Mouse (Mus musculus) testis, adult 2 months (tissue): ENCODE results near the gene Cdh1. TPM values are rescaled to one million over a fixed set of nuclear protein-coding genes. Genes with fewer than 3 reads are reported as not detected.
"Not testable (repeated sequence)": the region's sequence is repeated elsewhere in the genome, so short reads cannot be mapped to it uniquely, and the experiment has no call there.

Experiments
- H3K27ac ChIP-seq: fragments of 200-500 bp; 2 replicates; pipeline ENCODE4 v1.5.1; 2012; ENCODE audit warnings: low read depth, low read length; ENCODE audit not compliant: control insufficient read depth, insufficient read depth
- H3K27me3 ChIP-seq: fragments of 200-500 bp; 2 replicates; pipeline ENCODE4 v1.6.1; 2012; ENCODE audit warnings: mild to moderate bottlenecking, low read length, moderate library complexity; ENCODE audit not compliant: control insufficient read depth, insufficient read depth
- H3K36me3 ChIP-seq: fragments of 200-500 bp; 2 replicates; pipeline ENCODE4 v1.6.1; 2012; ENCODE audit warnings: mild to moderate bottlenecking, low read length; ENCODE audit not compliant: control insufficient read depth, insufficient read depth
- H3K4me1 ChIP-seq: fragments of 200-500 bp; 2 replicates; pipeline ENCODE4 v1.6.1; 2012; ENCODE audit warnings: low read length; ENCODE audit not compliant: control insufficient read depth, insufficient read depth
- H3K4me3 ChIP-seq: fragments of 200-500 bp; 2 replicates; pipeline ENCODE4 v1.5.1; 2012; ENCODE audit warnings: low read depth, mild to moderate bottlenecking, low read length, moderate library complexity, mixed read lengths; ENCODE audit not compliant: control insufficient read depth
- CTCF ChIP-seq: fragments of 200-500 bp; IDR thresholded peaks from 2 replicates; pipeline ENCODE4 v1.5.1; 2012; ENCODE audit warnings: low read depth, mild to moderate bottlenecking, inconsistent platforms, low read length, moderate library complexity; ENCODE audit not compliant: control insufficient read depth, insufficient read depth, insufficient replicate concordance
- POLR2A ChIP-seq: fragments of 200-500 bp; IDR thresholded peaks from 2 replicates; pipeline ENCODE4 v1.6.1; 2012; ENCODE audit warnings: low read depth, mild to moderate bottlenecking, inconsistent platforms, low read length, moderate library complexity; ENCODE audit not compliant: control insufficient read depth
- polyA plus RNA-seq: library from polyadenylated mRNA; depleted of rRNA; stranded (reverse); fragments of >200 nt; gene quantifications from 2 replicates; pipeline ENCODE4 v1.2.3, GENCODE M21; 2012

Gene Cdh1
- polyA plus RNA-seq, 1 experiment = 0.48 TPM

DNA sequence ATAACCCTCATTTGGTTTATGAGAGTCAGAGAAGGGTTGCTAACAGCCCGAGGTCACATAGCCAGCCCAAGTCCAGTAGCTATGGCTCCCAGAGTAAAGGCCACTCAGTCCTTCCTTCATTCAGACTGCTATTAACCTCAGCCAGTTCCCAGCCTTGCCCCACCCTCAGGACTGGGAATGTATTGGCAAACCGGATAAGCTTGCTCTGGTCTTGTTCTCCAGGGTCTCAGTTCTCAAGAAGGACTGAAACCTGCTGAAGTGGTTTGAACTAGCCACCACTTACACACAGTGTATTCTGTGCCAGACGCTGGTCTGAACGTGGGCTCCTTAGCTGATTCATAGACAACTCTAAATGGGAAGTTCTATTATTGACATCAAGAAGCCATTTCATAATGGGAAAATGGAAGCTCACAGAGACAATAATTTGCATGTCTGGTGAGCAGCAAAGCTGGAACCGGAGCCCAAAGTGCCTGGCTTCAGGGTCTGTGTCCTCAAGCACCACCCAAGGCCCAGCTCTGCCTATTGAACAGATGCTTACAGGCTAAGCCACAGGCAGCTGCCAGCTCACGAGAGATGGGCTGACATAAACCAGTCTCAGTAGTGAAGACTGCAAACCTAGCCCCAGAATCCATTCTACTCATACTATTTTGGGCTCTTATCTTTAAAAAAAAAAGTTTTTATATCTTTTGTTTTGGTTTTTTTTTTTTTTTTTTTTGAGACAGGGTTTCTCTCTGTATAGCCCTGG lies 21.6 kb upstream of the Cdh1 start:
- H3K27me3 ChIP-seq = no peaks in the 10 kb centered on the region
- H3K27ac ChIP-seq = no peak overlapping the region
- H3K36me3 ChIP-seq = no peaks in the 10 kb centered on the region
- no peaks in the 10 kb centered on the region for H3K4me1 ChIP-seq
- no peak overlapping the region for H3K4me3 ChIP-seq
- TF ChIP-seq POLR2A (no peak), CTCF (no peak)

DNA sequence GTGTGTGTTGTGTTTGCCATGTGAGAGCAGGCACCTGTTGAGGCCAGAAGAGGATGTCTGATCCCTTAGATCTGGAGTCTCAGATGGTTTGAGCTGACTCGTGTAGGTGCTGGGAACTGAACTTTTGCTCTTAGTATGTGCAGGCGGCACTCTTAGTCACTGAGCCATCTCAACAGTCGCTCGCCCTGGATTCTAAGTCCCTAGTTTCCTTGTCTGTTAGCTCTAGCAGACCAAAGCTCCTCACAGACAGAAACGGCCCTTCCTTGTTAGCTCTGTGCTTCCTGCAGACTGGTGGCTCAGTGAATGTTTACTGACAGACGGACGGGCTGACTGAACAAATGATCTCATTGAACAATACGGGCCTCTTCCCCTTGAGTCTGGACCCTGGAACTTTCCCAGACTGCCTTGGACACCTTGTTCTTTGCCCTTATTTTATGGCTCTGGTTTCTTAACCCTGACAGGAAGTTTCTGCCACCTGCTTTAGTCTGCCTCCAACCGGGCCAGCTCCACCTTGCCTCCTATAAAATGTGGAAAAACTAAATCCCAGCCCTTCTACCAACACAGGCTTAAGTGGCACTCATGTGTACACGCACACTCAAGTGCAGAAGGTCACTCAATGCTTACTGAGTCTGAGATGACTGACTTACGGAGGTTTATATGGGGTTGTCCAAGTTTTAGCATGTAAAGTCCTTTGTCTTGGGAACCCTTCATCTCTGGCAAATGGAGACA lies 18.0 kb upstream of the Cdh1 start:
- no peaks in the 10 kb centered on the region for H3K27me3 ChIP-seq
- H3K27ac ChIP-seq = no peak overlapping the region
- H3K4me1 ChIP-seq = no peaks in the 10 kb centered on the region
- no peak for TF ChIP-seq CTCF
- TF ChIP-seq POLR2A = no peak
- no peak overlapping the region for H3K4me3 ChIP-seq
- H3K36me3 ChIP-seq = no peaks in the 10 kb centered on the region

DNA sequence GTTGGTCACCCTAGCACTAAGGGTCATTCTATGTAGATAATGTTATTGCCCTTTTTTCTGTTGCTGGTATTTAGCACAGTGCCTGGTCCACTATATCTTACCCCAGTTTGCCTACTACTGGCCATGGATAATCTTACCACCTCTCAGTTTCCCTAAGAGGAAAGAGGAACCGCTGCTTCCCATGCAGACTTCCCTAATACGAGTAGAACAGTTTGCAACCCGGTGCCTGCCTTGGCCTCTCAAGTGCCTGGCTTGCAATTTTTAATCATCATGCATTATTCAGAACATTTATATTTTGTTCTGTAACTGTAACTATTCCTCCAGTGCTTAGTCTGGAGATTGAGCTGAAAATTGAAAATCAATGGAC lies 17.5 kb upstream of the Cdh1 start:
- H3K36me3 ChIP-seq = no peaks in the 10 kb centered on the region
- no peak overlapping the region for H3K27ac ChIP-seq
- no peak for TF ChIP-seq POLR2A
- no peak for TF ChIP-seq CTCF

DNA sequence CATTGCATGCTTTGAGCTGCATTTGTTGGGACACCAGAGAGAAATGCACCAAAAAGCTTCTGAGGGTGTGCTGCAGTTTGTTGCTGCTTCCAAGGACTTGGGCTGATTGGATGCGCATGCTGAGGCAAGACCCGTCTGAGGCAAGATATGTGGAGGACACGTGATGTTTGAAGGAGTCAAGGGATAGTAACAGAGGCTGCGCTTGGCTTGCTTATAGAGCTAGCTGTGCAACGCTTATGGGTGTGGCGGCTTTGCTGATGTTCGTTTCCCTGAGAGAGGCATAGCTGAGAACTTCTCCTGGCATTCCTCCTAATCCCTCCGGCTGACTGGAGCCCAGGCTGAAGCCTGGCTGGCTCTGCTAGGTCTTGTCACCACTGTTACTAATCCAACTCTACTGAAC lies 16.3 kb upstream of the Cdh1 start:
- TF ChIP-seq CTCF (no peak), POLR2A (no peak)
- Histone ChIP-seq H3K4me3 (no peak overlapping the region), H3K27ac (no peak overlapping the region), H3K4me1 (no peaks in the 10 kb centered on the region), H3K36me3 (no peaks in the 10 kb centered on the region), H3K27me3 (no peaks in the 10 kb centered on the region)

More for the DNA sequence above, 17.5 kb upstream of the Cdh1 start:
- H3K27me3 ChIP-seq = no peaks in the 10 kb centered on the region
- no peaks in the 10 kb centered on the region for H3K4me1 ChIP-seq
- no peak overlapping the region for H3K4me3 ChIP-seq

DNA sequence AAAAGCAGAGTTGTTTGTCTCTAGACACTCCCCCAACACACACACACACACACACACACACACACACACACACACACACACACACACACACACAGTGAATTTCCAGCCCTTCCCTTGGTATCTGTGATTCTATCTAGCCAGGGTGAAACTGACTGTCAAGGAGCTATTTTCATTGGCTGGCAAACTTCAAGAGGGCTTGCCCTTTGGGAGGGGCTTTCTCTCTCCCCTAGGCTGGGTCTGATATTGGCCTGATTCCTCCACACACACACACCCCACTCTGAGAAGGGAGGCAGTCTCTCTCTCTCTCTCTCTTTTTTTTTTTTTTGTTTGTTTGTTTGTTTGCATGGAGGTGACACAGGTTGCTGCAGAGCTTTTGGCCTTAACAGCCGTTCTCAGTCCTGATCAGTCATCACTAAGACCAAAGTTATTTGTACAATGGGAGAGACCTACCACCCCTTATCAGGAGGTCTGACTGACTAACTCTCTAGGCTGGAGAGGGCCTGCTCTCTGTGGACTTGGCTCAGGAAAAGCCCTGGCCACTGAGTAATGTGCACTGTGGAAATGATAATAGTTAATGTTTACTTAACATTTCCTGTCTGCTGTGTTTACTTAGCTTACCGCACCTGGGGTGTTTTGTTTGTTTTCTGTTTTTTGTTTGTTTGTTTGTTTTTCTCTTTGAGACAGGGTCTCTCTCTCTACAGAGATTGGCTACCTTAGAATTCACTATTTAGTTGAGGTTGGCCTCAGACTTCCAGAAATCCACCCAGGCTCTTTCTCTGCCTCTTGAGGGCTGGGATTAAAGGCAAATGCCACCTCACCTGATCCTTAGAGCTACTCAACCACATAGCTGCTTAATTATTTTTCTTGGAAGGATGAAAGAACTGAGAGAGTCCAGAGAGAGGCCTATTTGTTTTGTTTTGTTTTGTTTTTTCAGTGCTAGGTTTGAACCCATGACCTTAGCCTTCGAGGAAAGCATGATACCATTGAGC lies 14.4 kb upstream of the Cdh1 start:
- Histone ChIP-seq H3K36me3 (no peaks in the 10 kb centered on the region), H3K27ac (no peak overlapping the region), H3K4me1 (no peaks in the 10 kb centered on the region), H3K27me3 (no peaks in the 10 kb centered on the region), H3K4me3 (no peak overlapping the region)
- TF ChIP-seq POLR2A (no peak), CTCF (no peak)

DNA sequence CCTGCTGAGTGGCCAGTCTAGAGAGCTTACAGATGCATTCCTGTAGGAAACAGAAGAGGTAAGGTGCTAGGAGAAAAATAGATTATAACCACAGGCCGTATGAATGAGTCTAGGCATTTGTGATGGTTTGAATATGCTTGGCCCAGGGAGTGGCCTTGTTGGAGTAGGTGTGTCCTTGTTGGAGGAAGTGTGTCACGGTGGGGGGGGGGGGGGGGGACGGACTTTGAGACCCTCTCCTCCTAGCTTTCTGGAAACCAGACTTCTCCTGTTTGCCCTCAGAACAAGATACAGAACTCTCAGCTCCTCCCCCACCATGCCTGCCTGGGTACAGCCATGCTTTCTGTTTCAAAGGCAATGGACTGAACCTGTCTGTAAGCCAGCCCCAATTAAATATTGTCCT lies 10.7 kb upstream of the Cdh1 start:
- Histone ChIP-seq H3K4me3 (no peak overlapping the region), H3K4me1 (no peaks in the 10 kb centered on the region), H3K36me3 (no peaks in the 10 kb centered on the region), H3K27me3 (no peaks in the 10 kb centered on the region), H3K27ac (no peak overlapping the region)
- TF ChIP-seq CTCF (no peak), POLR2A (no peak)

DNA sequence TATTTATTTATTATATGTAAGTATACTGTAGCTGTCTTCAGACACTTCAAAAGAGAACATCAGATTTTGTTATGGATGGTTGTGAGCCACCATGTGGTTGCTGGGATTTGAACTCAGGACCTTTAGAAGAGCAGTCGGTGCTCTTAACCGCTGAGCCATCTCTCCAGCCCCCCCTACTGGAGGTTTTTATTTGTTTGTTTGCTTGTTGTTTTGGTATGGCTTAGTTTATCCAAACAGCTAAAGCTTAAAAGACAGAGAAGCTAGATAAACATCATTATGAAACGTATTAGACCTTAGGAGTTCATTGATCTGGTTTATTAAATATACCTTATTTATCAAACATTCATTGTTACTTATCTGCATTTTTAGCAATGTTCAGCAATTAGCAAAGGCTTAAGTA lies 7.5 kb upstream of the Cdh1 start:
- H3K27me3 ChIP-seq, H3K27ac ChIP-seq, H3K36me3 ChIP-seq, H3K4me1 ChIP-seq, H3K4me3 ChIP-seq: not testable (repeated sequence)
